Mouse (Mus musculus) layer of hippocampus, adult 18-20 months (tissue): ENCODE measurements around the gene Ddx27. TPM values are rescaled to one million over a fixed set of nuclear protein-coding genes. Genes with fewer than 3 reads are reported as not detected.

ENCODE experiments used
- DNase-seq, 2 experiments: peaks; one replicate each; pipeline ENCODE4 v3.0.0; 2022; ENCODE audit warnings: low spot score in 2 of 2
- total RNA-seq, 2 experiments: library from RNA; stranded (reverse); gene quantifications; 2 replicates each; pipeline ENCODE4 v1.2.3; 2021

Gene Ddx27
- total RNA-seq, 2 experiments from 2014 or later: 26.8 to 31.4 TPM

DNA sequence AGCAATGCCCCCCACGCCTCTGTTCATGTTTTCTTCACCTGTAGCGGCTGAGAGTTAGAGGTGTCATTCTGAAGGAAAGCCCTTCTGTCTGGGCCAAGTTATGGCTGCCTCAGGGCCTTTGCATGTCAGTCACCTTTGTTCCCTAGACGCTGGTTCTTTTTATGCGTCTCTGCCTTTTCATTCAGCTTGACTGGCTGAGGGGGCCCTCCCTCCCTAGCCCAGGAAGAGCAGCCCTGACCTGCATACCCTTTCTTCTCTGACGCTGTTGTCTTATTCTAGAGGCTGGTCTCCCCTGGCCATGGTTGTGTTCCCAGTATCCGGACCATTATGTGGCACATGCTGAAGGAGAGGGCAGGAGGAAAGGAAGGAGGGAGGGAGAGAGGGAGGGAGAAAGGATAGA, 66.1 kb downstream of the Ddx27 start:
- no peak for DNase-seq

DNA sequence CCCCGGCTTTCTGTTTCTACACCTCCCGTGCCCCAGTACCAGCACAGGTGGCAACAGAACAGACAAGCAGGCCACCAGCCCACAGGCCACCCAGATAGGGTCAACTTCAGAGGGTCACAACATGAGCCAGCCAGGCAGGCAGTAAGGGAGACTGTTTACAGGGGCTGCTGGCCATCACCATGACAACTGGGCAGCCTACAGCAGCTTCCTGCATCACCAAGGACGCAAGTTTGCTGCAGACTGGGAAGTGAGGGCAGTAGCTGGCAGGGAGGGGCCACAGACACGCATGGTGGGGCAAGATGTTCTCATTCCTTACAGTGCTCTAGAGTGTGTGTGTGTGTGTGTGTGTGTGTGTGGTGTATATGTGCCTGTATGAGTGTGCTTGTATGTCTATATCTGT, 66.6 kb downstream of the Ddx27 start:
- DNase-seq: no peak

Other genes starting within 250 kb of the Ddx27 start
- gene Trp53rkb, start 222.7 kb upstream of the Ddx27 start, total RNA-seq: 1 to 10 TPM; 4.5 to 5.2 TPM
- gene Arfgef2, start 209.6 kb upstream of the Ddx27 start, total RNA-seq: 10 to 100 TPM; 59.4 to 59.5 TPM
- 10 to 100 TPM; 51.3 to 53.9 TPM for gene Cse1l, start 109.2 kb upstream of the Ddx27 start, total RNA-seq
- 10 to 100 TPM; 64.0 to 69.7 TPM for gene Stau1, start 18.9 kb upstream of the Ddx27 start, total RNA-seq
- 10 to 100 TPM; 45.8 to 49.9 TPM for gene Znfx1, start 47.8 kb downstream of the Ddx27 start, total RNA-seq
- gene Kcnb1, start 175.0 kb downstream of the Ddx27 start, total RNA-seq: 100 to 1,000 TPM; 112 to 119 TPM
- 1 to 10 TPM in 1 of 2 experiments, under 1 TPM in 1; 0.79 to 1.2 TPM for gene Ptgis, start 225.4 kb downstream of the Ddx27 start, total RNA-seq